Mouse (Mus musculus) spleen, postnatal 14 days (tissue): Measurements from ENCODE around the gene Evc2.

Experiments
- DNase-seq, 2 experiments: peaks; one replicate each; pipeline ENCODE4 v3.0.0; 2021 to 2022; ENCODE audit warnings: low spot score in 2 of 2

Gene Evc2

GRCm38 (mm10) chr5:37472025-37472608 lies 133.8 kb downstream of the Evc2 start:
- DNase-seq: no peak
